In the genomic region with DNA sequence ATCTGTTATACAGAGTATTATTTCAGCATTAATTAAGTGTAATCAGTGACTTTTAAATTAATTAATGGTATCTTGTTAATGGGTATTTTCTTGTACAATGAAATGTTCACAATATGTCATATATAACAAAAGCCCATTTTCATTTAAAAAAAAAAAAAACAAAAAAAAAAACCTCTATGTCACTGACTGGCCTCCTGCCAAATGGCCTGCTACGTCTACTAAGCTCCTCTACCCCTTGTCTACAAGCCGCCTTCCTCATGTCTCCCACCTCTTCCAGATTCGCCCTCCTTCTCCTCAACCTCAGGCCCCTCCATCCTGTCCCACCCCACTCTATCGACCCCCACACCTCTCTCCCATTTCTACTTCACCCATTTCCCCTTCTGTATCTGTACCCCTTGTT, we compare ENCODE assay signal across 26 mouse cellular contexts.
"Had no signal": no experiment of that assay in that cellular context is flagged by ENCODE, and none has a peak within 500 bp of the region (broad histone marks: within the 10 kb centered on the region; RNA-seq: fewer than 3 reads in every experiment).

No protein-coding gene starts in this region.

- H3K27ac ChIP-seq: gastrocnemius, adult 2 months; heart, adult 2 months; hindbrain, embryonic 10.5 days; hindbrain, embryonic 12.5 days; hindbrain, embryonic 14.5 days; intestine, embryonic 15.5 days; limb, embryonic 13.5 days; limb, embryonic 15.5 days; liver, embryonic 12.5 days; liver, embryonic 14.5 days had no signal

- ATAC-seq: hindbrain, embryonic 16.5 days; inflammation-experienced regulatory T-cells, adult 6 months; intestine, embryonic 15.5 days; intestine, postnatal 0 days; liver, embryonic 12.5 days had no signal

- H3K4me3 ChIP-seq: gastrocnemius, adult 2 months; heart, adult 2 months; heart, embryonic 12.5 days; hindbrain, embryonic 10.5 days; hindbrain, embryonic 12.5 days; intestine, embryonic 15.5 days; limb, embryonic 13.5 days; limb, embryonic 15.5 days; liver, embryonic 12.5 days had no signal

- H3K4me1 ChIP-seq: hindbrain, embryonic 12.5 days; intestine, embryonic 15.5 days; limb, embryonic 13.5 days; limb, embryonic 15.5 days had no signal

- DNase-seq: gastrocnemius, adult 2 months; gastrocnemius, postnatal 10 days; gastrocnemius, postnatal 25 days; heart, adult 2 months; heart, postnatal 10 days; heart, postnatal 36 days; kidney, adult 18-20 months; kidney, adult 8-10 months; kidney, postnatal 10 days; kidney, postnatal 25 days; kidney, postnatal 4 days; layer of hippocampus, adult 9-11 months; layer of hippocampus, postnatal 36 days; left cerebral cortex, postnatal 4 days had no signal

- H3K36me3 ChIP-seq: heart, embryonic 12.5 days; hindbrain, embryonic 10.5 days; hindbrain, embryonic 12.5 days; intestine, embryonic 15.5 days; limb, embryonic 13.5 days; limb, embryonic 15.5 days had no signal

- H3K9me3 ChIP-seq: heart, embryonic 12.5 days; intestine, embryonic 15.5 days; limb, embryonic 13.5 days; limb, embryonic 15.5 days had no signal

- H3K27me3 ChIP-seq: heart, embryonic 12.5 days; hindbrain, embryonic 12.5 days; intestine, embryonic 15.5 days; limb, embryonic 13.5 days; limb, embryonic 15.5 days; liver, embryonic 12.5 days had no signal
